Mouse (Mus musculus): Measurements from ENCODE around the gene Lamb2. TPM values are rescaled to one million over a fixed set of nuclear protein-coding genes. Genes with fewer than 3 reads are reported as not detected.

Lamb2 gene
- total and polyA plus RNA-seq, 2 experiments from 2014 or later, result 16.0 to 77.5 TPM

DNA sequence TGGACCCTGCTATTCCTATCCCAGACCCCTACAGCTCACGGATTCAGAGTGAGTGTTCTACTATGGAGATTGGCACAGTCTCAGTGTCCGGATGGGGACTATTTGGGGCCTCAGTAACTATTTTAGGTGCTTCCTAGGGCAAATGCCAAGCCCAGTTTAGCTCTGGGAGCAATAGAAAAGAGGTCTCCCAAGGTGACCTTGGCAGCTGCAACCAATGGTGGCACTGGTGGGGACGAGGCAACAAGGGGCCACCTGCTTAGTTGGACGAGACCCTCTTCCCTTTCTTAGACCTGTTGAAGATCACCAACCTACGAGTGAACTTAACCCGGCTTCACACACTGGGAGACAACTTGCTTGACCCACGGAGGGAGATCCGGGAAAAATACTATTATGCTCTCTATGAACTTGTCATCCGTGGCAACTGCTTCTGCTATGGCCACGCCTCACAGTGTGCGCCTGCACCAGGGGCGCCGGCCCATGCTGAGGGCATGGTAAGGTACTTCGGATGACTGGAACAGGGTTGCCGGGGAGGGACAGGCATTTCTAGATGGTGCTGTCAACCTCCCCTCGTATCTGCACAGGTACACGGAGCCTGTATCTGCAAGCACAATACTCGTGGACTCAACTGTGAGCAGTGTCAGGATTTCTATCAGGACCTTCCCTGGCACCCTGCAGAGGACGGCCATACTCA lies 2.1 kb downstream of the Lamb2 start:
- no peak for DNase-seq (ENCODE audit: low spot score)
- no peak for ATAC-seq
- Histone ChIP-seq H3K9me3 (ENCODE audit: low read length) (no peaks in the 10 kb centered on the region), H3K27ac (no peak overlapping the region), H3K4me3 (ENCODE audit: low read length) (no peak overlapping the region), H3K4me2 (ENCODE audit: low read depth, low read length) (no peak overlapping the region), H3K9ac (replicated peaks; ENCODE audit: low read length) (no peak overlapping the region), H3K4me1 (ENCODE audit: insufficient read depth, low read length) (peaks cover 13% of the 10 kb centered on the region), H3K36me3 (ENCODE audit: insufficient read depth, low read length) (no peaks in the 10 kb centered on the region), H3K27me3 (ENCODE audit: insufficient read depth, low read length) (no peaks in the 10 kb centered on the region)
- WGBS, result 87% methylated on average over 19 of the region's 19 CpGs
- no peak for TF ChIP-seq CTCF (IDR thresholded peaks at IDR 0.05; ENCODE audit: low read depth)

DNA sequence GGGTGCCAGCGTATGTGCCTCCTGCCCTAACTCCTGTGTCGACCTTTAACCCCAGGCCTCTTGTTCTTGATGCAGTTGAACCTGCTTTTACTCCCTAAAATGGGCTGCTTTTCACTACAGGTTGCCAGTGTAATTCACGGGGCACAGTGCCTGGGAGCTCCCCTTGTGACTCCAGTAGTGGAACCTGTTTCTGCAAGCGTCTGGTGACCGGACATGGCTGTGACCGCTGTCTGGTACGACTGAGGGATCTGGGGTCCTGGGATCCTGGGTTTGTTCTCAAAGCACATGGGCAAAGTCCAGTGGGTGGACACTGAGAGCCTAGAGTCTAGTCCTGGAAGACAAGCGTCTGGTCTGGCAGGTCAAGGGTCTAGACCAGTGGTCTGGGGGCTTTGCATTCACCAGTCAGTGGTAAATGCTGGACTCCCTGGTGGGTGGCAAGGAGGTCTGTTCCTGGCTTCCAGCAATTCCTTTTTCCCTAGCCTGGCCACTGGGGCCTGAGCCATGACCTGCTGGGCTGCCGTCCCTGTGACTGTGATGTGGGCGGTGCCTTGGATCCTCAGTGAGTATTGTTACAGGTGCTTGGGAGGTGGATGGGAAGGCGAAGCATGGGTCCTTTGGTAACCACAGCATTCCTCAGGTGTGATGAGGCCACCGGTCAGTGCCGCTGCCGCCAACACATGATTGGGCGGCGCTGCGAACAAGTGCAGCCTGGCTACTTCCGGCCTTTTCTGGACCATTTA lies 3.7 kb downstream of the Lamb2 start:
- no peaks in the 10 kb centered on the region for H3K36me3 ChIP-seq (ENCODE audit: insufficient read depth, low read length)
- no peak for ATAC-seq
- peaks cover 13% of the 10 kb centered on the region for H3K4me1 ChIP-seq (ENCODE audit: insufficient read depth, low read length)
- no peak overlapping the region for H3K4me3 ChIP-seq (ENCODE audit: low read length)
- H3K9ac ChIP-seq (replicated peaks; ENCODE audit: low read length), result no peak overlapping the region
- no peak for DNase-seq (ENCODE audit: low spot score)
- WGBS, result 92% methylated on average over 18 of the region's 18 CpGs
- no peak overlapping the region for H3K4me2 ChIP-seq (ENCODE audit: low read depth, low read length)
- H3K9me3 ChIP-seq (ENCODE audit: low read length), result no peaks in the 10 kb centered on the region
- H3K27me3 ChIP-seq (ENCODE audit: insufficient read depth, low read length), result no peaks in the 10 kb centered on the region
- H3K27ac ChIP-seq, result no peak overlapping the region
- TF ChIP-seq CTCF (IDR thresholded peaks at IDR 0.05; ENCODE audit: low read depth), result no peak

DNA sequence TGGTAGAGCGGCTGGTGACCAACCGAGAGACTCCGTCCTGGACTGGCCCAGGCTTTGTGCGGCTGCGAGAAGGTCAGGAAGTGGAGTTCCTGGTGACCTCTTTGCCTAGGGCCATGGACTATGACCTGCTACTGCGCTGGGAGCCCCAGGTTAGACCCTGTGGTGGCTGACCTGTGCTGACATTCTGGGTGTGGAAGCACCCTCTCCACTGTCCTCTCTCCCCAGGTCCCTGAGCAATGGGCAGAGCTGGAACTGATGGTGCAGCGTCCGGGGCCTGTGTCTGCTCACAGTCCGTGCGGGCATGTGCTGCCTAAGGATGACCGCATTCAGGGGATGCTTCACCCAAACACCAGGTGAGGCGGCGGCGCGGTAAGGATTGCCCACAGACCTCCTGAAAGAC lies 4.5 kb downstream of the Lamb2 start:
- Histone ChIP-seq H3K9me3 (ENCODE audit: low read length) (no peaks in the 10 kb centered on the region), H3K4me3 (ENCODE audit: low read length) (no peak overlapping the region), H3K27ac (no peak overlapping the region), H3K36me3 (ENCODE audit: insufficient read depth, low read length) (no peaks in the 10 kb centered on the region), H3K9ac (replicated peaks; ENCODE audit: low read length) (no peak overlapping the region), H3K4me2 (ENCODE audit: low read depth, low read length) (no peak overlapping the region), H3K27me3 (ENCODE audit: insufficient read depth, low read length) (no peaks in the 10 kb centered on the region), H3K4me1 (ENCODE audit: insufficient read depth, low read length) (peaks cover 9% of the 10 kb centered on the region)
- WGBS, result 94% methylated on average over 15 of the region's 15 CpGs
- ATAC-seq, result no peak
- no peak for TF ChIP-seq CTCF (IDR thresholded peaks at IDR 0.05; ENCODE audit: low read depth)
- no peak for DNase-seq (ENCODE audit: low spot score)

DNA sequence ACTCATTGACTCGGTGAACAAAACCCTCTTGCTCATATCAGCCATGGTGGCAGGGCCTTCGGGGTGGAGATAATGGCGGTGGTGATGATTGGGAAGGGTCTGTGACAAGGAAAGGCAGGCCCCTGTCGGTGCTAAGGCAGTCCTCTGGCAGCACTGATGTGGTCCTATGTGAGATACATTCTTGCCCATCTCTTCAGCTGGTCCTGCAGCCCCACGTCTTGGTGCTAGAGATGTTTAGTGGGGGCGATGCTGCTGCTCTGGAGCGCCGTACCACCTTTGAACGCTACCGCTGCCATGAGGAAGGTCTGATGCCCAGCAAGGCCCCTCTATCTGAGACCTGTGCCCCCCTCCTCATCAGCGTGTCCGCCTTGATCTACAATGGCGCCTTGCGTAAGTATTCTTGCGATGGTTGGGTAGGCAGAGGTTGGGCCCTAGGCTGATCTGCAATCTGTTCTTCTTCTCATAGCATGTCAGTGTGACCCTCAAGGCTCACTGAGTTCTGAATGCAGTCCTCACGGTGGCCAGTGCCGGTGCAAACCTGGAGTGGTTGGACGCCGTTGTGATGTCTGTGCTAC lies 5.9 kb downstream of the Lamb2 start:
- no peak overlapping the region for H3K4me2 ChIP-seq (ENCODE audit: low read depth, low read length)
- TF ChIP-seq CTCF (IDR thresholded peaks at IDR 0.05; ENCODE audit: low read depth), result no peak
- H3K4me1 ChIP-seq (ENCODE audit: insufficient read depth, low read length), result peaks cover 8% of the 10 kb centered on the region; the same call in 1 of the 2 replicates
- WGBS, result 93% methylated on average over 19 of the region's 19 CpGs
- no peaks in the 10 kb centered on the region for H3K27me3 ChIP-seq (ENCODE audit: insufficient read depth, low read length)
- no peak for DNase-seq (ENCODE audit: low spot score)
- H3K9ac ChIP-seq (replicated peaks; ENCODE audit: low read length), result no peak overlapping the region
- no peak overlapping the region for H3K27ac ChIP-seq
- H3K36me3 ChIP-seq (ENCODE audit: insufficient read depth, low read length), result no peaks in the 10 kb centered on the region
- H3K9me3 ChIP-seq (ENCODE audit: low read length), result no peaks in the 10 kb centered on the region
- no peak for ATAC-seq
- no peak overlapping the region for H3K4me3 ChIP-seq (ENCODE audit: low read length)

DNA sequence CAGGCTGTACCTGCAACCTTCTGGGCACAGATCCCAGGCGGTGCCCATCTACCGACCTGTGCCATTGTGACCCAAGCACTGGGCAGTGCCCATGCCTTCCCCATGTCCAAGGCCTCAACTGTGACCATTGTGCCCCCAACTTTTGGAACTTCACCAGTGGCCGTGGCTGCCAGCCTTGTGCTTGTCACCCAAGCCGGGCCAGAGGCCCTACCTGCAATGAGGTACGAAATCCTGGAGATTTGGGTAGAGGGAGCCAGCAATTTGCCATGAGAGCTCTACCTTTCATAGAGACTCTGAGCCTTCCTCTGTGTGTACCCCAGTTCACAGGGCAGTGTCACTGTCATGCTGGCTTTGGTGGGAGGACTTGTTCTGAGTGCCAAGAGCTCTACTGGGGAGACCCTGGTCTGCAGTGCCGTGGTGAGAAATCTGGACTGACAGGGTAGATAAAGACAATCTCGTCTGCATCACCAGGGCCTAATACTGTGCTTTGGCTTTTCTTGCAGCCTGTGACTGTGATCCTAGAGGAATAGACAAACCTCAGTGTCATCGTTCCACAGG lies 7.5 kb downstream of the Lamb2 start:
- no peak for TF ChIP-seq CTCF (IDR thresholded peaks at IDR 0.05; ENCODE audit: low read depth)
- Histone ChIP-seq H3K9me3 (ENCODE audit: low read length) (no peaks in the 10 kb centered on the region), H3K27ac (no peak overlapping the region), H3K4me3 (ENCODE audit: low read length) (no peak overlapping the region), H3K9ac (replicated peaks; ENCODE audit: low read length) (no peak overlapping the region), H3K27me3 (ENCODE audit: insufficient read depth, low read length) (no peaks in the 10 kb centered on the region), H3K4me1 (ENCODE audit: insufficient read depth, low read length) (peaks cover 10% of the 10 kb centered on the region), H3K4me2 (ENCODE audit: low read depth, low read length) (no peak overlapping the region), H3K36me3 (ENCODE audit: insufficient read depth, low read length) (no peaks in the 10 kb centered on the region)
- ATAC-seq (no peak), DNase-seq (ENCODE audit: low spot score) (no peak)
- WGBS, result 95% methylated on average over 8 of the region's 8 CpGs

DNA sequence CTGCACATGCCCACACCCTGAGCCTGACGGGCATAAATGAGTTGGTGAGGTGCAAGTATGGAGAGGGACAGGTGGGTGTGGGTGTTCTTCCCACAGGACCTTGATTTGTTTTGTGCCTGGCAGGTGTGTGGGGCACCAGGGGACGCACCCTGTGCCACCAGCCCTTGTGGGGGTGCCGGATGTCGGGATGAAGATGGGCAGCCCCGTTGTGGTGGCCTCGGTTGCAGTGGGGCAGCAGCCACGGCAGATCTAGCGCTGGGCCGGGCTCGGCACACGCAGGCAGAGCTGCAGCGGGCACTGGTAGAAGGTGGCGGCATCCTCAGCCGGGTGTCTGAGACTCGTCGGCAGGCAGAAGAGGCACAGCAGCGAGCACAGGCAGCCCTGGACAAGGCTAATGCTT lies 8.9 kb downstream of the Lamb2 start:
- no peaks in the 10 kb centered on the region for H3K9me3 ChIP-seq (ENCODE audit: low read length)
- WGBS, result 96% methylated on average over 17 of the region's 17 CpGs
- ATAC-seq (no peak), DNase-seq (ENCODE audit: low spot score) (no peak)
- H3K36me3 ChIP-seq (ENCODE audit: insufficient read depth, low read length), result peaks cover 10% of the 10 kb centered on the region
- H3K27ac ChIP-seq, result no peak overlapping the region
- H3K9ac ChIP-seq (replicated peaks; ENCODE audit: low read length), result no peak overlapping the region
- no peak for TF ChIP-seq CTCF (IDR thresholded peaks at IDR 0.05; ENCODE audit: low read depth)
- no peak overlapping the region for H3K4me2 ChIP-seq (ENCODE audit: low read depth, low read length)
- H3K4me1 ChIP-seq (ENCODE audit: insufficient read depth, low read length), result peaks cover 16% of the 10 kb centered on the region
- no peaks in the 10 kb centered on the region for H3K27me3 ChIP-seq (ENCODE audit: insufficient read depth, low read length)
- H3K4me3 ChIP-seq (ENCODE audit: low read length), result no peak overlapping the region
